Mouse (Mus musculus) embryonic facial prominence, embryonic 12.5 days (tissue): ENCODE data around the gene Gaa. TPM values are rescaled to one million over a fixed set of nuclear protein-coding genes. Genes with fewer than 3 reads are reported as not detected.
A peak's percentile ranks its signal among the peaks of the same experiment; 100 is the strongest.
"Not testable (repeated sequence)": the region's sequence is repeated elsewhere in the genome, so short reads cannot be mapped to it uniquely, and the experiment has no call there.

Experiments used
- ATAC-seq: fragments of 200-750 bp; cut with Nextera tagmentation; 2 replicates; pipeline ENCODE4 v1.8.0; 2017; ENCODE audit not compliant: insufficient number of reproducible peaks, insufficient read depth, low FRiP score, low TSS enrichment
- H3K27ac ChIP-seq: fragments of 300-500 bp; sonication (generic); 2 replicates; pipeline ENCODE4 v1.5.1; 2016; ENCODE audit warnings: mild to moderate bottlenecking
- H3K27me3 ChIP-seq: fragments of 300-500 bp; sonication (generic); 2 replicates; pipeline ENCODE4 v1.6.1; 2016; ENCODE audit warnings: mild to moderate bottlenecking, moderate library complexity
- H3K36me3 ChIP-seq: fragments of 300-500 bp; sonication (generic); 2 replicates; pipeline ENCODE4 v1.6.1; 2016; ENCODE audit warnings: mild to moderate bottlenecking
- H3K4me1 ChIP-seq: fragments of 300-500 bp; sonication (generic); 2 replicates; pipeline ENCODE4 v1.6.1; 2016
- H3K4me2 ChIP-seq: fragments of 300-500 bp; sonication (generic); replicated peaks from 2 replicates; pipeline ENCODE4 v1.6.1; 2016; ENCODE audit warnings: mild to moderate bottlenecking, moderate library complexity
- H3K4me3 ChIP-seq: fragments of 300-500 bp; sonication (generic); 2 replicates; pipeline ENCODE4 v1.5.1; 2016; ENCODE audit warnings: mild to moderate bottlenecking
- H3K9ac ChIP-seq: fragments of 300-500 bp; sonication (generic); 2 replicates; pipeline ENCODE4 v1.6.1; 2016; ENCODE audit warnings: mild to moderate bottlenecking, moderate library complexity
- H3K9me3 ChIP-seq: fragments of 300-500 bp; sonication (generic); 2 replicates; pipeline ENCODE4 v1.6.1; 2016; ENCODE audit warnings: mild to moderate bottlenecking, moderate library complexity
- WGBS: fragments of 180-500 bp; shearing (Covaris S2); methylation state at CpG from one replicate; pipeline ENCODE4 v1.1.7; 2016; 5-methylcytosine and 5-hydroxymethylcytosine counted together
- polyA plus RNA-seq: library from polyadenylated mRNA; unstranded; fragments of >200 nt; fragmentation: Nextera tagmentation; extraction: Ambion mirVana; gene quantifications from 2 replicates; pipeline ENCODE4 v1.2.1, GENCODE M21; 2016

Gaa gene
- polyA plus RNA-seq, 1 experiment from 2014 or later = 54.1 TPM

- Histone ChIP-seq H3K36me3 (0 out of 2 replicates have a peak, but pooled peaks cover 3% of the 10 kb centered on the region), H3K27me3 (no peaks in the 10 kb centered on the region), H3K4me3 (no peak overlapping the region), H3K27ac (no peak overlapping the region), H3K9ac (no peak overlapping the region), H3K4me1 (peaks cover 10% of the 10 kb centered on the region; the same call in 1 of the 2 replicates), H3K4me2 (no peak overlapping the region), H3K9me3 (no peaks in the 10 kb centered on the region)
- no peak for ATAC-seq
- 82% methylated on average over 4 of the region's 4 CpGs for WGBS
Observed at GRCm38 (mm10) chr11:119235596-119235995, 32.1 kb upstream of the Gaa start.

GRCm38 (mm10) chr11:119236354-119236753 is 31.3 kb upstream of the Gaa start:
- no peak overlapping the region for H3K9ac ChIP-seq
- no peak for ATAC-seq
- 0 out of 2 replicates have a peak, but pooled peaks cover 3% of the 10 kb centered on the region for H3K36me3 ChIP-seq
- H3K4me2 ChIP-seq = no peak overlapping the region
- H3K27me3 ChIP-seq = no peaks in the 10 kb centered on the region
- WGBS = 40% methylated on average over 8 of the region's 8 CpGs
- peaks cover 10% of the 10 kb centered on the region; the same call in 1 of the 2 replicates for H3K4me1 ChIP-seq
- no peaks in the 10 kb centered on the region for H3K9me3 ChIP-seq
- no peak overlapping the region for H3K27ac ChIP-seq
- no peak overlapping the region for H3K4me3 ChIP-seq

- Histone ChIP-seq H3K4me2 (no peak overlapping the region), H3K27ac (no peak overlapping the region), H3K4me3 (no peak overlapping the region), H3K9ac (no peak overlapping the region), H3K27me3 (no peaks in the 10 kb centered on the region), H3K9me3 (no peaks in the 10 kb centered on the region), H3K36me3 (0 out of 2 replicates have a peak, but pooled peaks cover 3% of the 10 kb centered on the region), H3K4me1 (peaks cover 10% of the 10 kb centered on the region; the same call in 1 of the 2 replicates)
- no peak for ATAC-seq
- WGBS = 61% methylated on average over 3 of the region's 3 CpGs
Observed at GRCm38 (mm10) chr11:119237007-119237406, 30.7 kb upstream of the Gaa start.

- Histone ChIP-seq H3K9ac (no peak overlapping the region), H3K27ac (no peak overlapping the region), H3K27me3 (no peaks in the 10 kb centered on the region), H3K4me2 (peak overlapping the region; percentile 47), H3K36me3 (0 out of 2 replicates have a peak, but pooled peaks cover 3% of the 10 kb centered on the region), H3K4me1 (peaks cover 10% of the 10 kb centered on the region; the same call in 1 of the 2 replicates), H3K4me3 (peak overlapping the region; percentile 19), H3K9me3 (no peaks in the 10 kb centered on the region)
- peak; percentile 43; the same call in 1 of the 2 replicates for ATAC-seq
- 34% methylated on average over 20 of the region's 20 CpGs for WGBS
Observed at GRCm38 (mm10) chr11:119237568-119238304, 30.0 kb upstream of the Gaa start.

GRCm38 (mm10) chr11:119238305-119238721 is 29.4 kb upstream of the Gaa start:
- Histone ChIP-seq H3K27ac (no peak overlapping the region), H3K36me3 (0 out of 2 replicates have a peak, but pooled peaks cover 3% of the 10 kb centered on the region), H3K4me1 (peaks cover 10% of the 10 kb centered on the region; the same call in 1 of the 2 replicates), H3K9ac (no peak overlapping the region), H3K9me3 (no peaks in the 10 kb centered on the region), H3K4me3 (peak overlapping the region; percentile 19), H3K4me2 (peak overlapping the region; percentile 47), H3K27me3 (no peaks in the 10 kb centered on the region)
- 18% methylated on average over 11 of the region's 11 CpGs for WGBS
- peak; percentile 13; the same call in 1 of the 2 replicates for ATAC-seq

GRCm38 (mm10) chr11:119239480-119239879 is 28.2 kb upstream of the Gaa start:
- no peaks in the 10 kb centered on the region for H3K9me3 ChIP-seq
- H3K27me3 ChIP-seq = no peaks in the 10 kb centered on the region
- no peak overlapping the region for H3K9ac ChIP-seq
- H3K4me3 ChIP-seq = no peak overlapping the region
- H3K4me2 ChIP-seq = no peak overlapping the region
- H3K36me3 ChIP-seq = 0 out of 2 replicates have a peak, but pooled peaks cover 3% of the 10 kb centered on the region
- no peak for ATAC-seq
- peaks cover 10% of the 10 kb centered on the region; the same call in 1 of the 2 replicates for H3K4me1 ChIP-seq
- no peak overlapping the region for H3K27ac ChIP-seq
- WGBS = 94% methylated on average over 12 of the region's 12 CpGs

GRCm38 (mm10) chr11:119245543-119245942 is 22.1 kb upstream of the Gaa start:
- H3K4me1 ChIP-seq, H3K4me2 ChIP-seq, H3K9me3 ChIP-seq, ATAC-seq, H3K27me3 ChIP-seq, H3K36me3 ChIP-seq, H3K27ac ChIP-seq, H3K9ac ChIP-seq, H3K4me3 ChIP-seq: not testable (repeated sequence)
- 92% methylated on average over 6 of the region's 6 CpGs for WGBS

- H3K27me3 ChIP-seq = no peaks in the 10 kb centered on the region
- H3K4me2 ChIP-seq = no peak overlapping the region
- WGBS = 24% methylated on average over 6 of the region's 6 CpGs
- no peak overlapping the region for H3K4me3 ChIP-seq
- H3K36me3 ChIP-seq = no peaks in the 10 kb centered on the region
- ATAC-seq = peak; percentile 47; the same call in 1 of the 2 replicates
- no peak overlapping the region for H3K9ac ChIP-seq
- 0 out of 2 replicates have a peak overlapping the region, but pooled peaks have one; percentile 23 for H3K27ac ChIP-seq
- H3K4me1 ChIP-seq = peaks cover 30% of the 10 kb centered on the region
- H3K9me3 ChIP-seq = no peaks in the 10 kb centered on the region
Observed at GRCm38 (mm10) chr11:119249011-119249410, 18.7 kb upstream of the Gaa start.

GRCm38 (mm10) chr11:119250998-119251397 is 16.7 kb upstream of the Gaa start:
- ATAC-seq = no peak
- Histone ChIP-seq H3K9me3 (no peaks in the 10 kb centered on the region), H3K27ac (no peak overlapping the region), H3K4me1 (peaks cover 30% of the 10 kb centered on the region), H3K36me3 (no peaks in the 10 kb centered on the region), H3K4me3 (no peak overlapping the region), H3K4me2 (no peak overlapping the region), H3K9ac (no peak overlapping the region), H3K27me3 (no peaks in the 10 kb centered on the region)
- 65% methylated on average over 17 of the region's 17 CpGs for whole genome bisulfite sequencing

- Histone ChIP-seq H3K9me3 (no peaks in the 10 kb centered on the region), H3K4me1 (peaks cover 37% of the 10 kb centered on the region), H3K4me2 (peak overlapping the region; percentile 51), H3K36me3 (no peaks in the 10 kb centered on the region), H3K9ac (peak overlapping the region; percentile 24; the same call in 1 of the 2 replicates), H3K27me3 (no peaks in the 10 kb centered on the region), H3K27ac (no peak overlapping the region), H3K4me3 (peak overlapping the region; percentile 25)
- 4% methylated on average over 22 of the region's 22 CpGs for WGBS
- ATAC-seq = no peak; the same call in 1 of the 2 replicates
Observed at GRCm38 (mm10) chr11:119252854-119253541, 14.7 kb upstream of the Gaa start.

- H3K27ac ChIP-seq, ATAC-seq, H3K4me3 ChIP-seq, H3K9ac ChIP-seq, H3K36me3 ChIP-seq, H3K27me3 ChIP-seq, H3K9me3 ChIP-seq, H3K4me2 ChIP-seq: not testable (repeated sequence)
- 91% methylated on average over 5 of the region's 5 CpGs for WGBS
- H3K4me1 ChIP-seq = peaks cover 28% of the 10 kb centered on the region
Observed at GRCm38 (mm10) chr11:119256557-119256956, 11.1 kb upstream of the Gaa start.
